Mouse (Mus musculus) hindbrain, postnatal 0 days (tissue): Measurements from ENCODE around the gene Exoc3l4. TPM values are rescaled to one million over a fixed set of nuclear protein-coding genes. Genes with fewer than 3 reads are reported as not detected.

Source experiments
- ATAC-seq: fragments of 200-750 bp; cut with Nextera tagmentation; 2 replicates; pipeline ENCODE4 v1.8.0; 2017; ENCODE audit warnings: mild to moderate bottlenecking, moderate TSS enrichment, moderate library complexity
- DNase-seq: peaks from one replicate; pipeline ENCODE4 v3.0.0-alpha.2; 2015; ENCODE audit warnings: low spot score
- H3K27ac ChIP-seq: fragments of 300-500 bp; sonication (generic); 2 replicates; pipeline ENCODE4 v1.5.1; 2014; ENCODE audit warnings: mild to moderate bottlenecking
- H3K27me3 ChIP-seq: fragments of 300-500 bp; sonication (generic); 2 replicates; pipeline ENCODE4 v1.6.1; 2014; ENCODE audit warnings: low read length, mixed read lengths; ENCODE audit not compliant: insufficient read depth
- H3K36me3 ChIP-seq: fragments of 300-500 bp; sonication (generic); 2 replicates; pipeline ENCODE4 v1.6.1; 2014; ENCODE audit warnings: low read length, mixed read lengths; ENCODE audit not compliant: insufficient read depth
- H3K4me1 ChIP-seq: fragments of 300-500 bp; sonication (generic); 2 replicates; pipeline ENCODE4 v1.6.1; 2014; ENCODE audit warnings: antibody characterized with exemption, low read length, mixed read lengths; ENCODE audit not compliant: insufficient read depth
- H3K4me2 ChIP-seq: fragments of 300-500 bp; sonication (generic); 2 replicates; pipeline ENCODE4 v1.6.1; 2014; ENCODE audit warnings: low read depth, mild to moderate bottlenecking, low read length, moderate library complexity, mixed read lengths
- H3K4me3 ChIP-seq: fragments of 300-500 bp; sonication (generic); 2 replicates; pipeline ENCODE4 v1.5.1; 2014; ENCODE audit warnings: low read length
- H3K9ac ChIP-seq: fragments of 300-500 bp; sonication (generic); replicated peaks from 2 replicates; pipeline ENCODE4 v1.6.1; 2014; ENCODE audit warnings: mild to moderate bottlenecking, low read length, moderate library complexity, mixed read lengths
- H3K9me3 ChIP-seq: fragments of 300-500 bp; sonication (generic); 2 replicates; pipeline ENCODE4 v1.6.1; 2016; ENCODE audit warnings: low read length, mixed read lengths
- CTCF ChIP-seq: IDR thresholded peaks from 2 replicates; pipeline ENCODE4 v1.5.1; 2016; ENCODE audit warnings: antibody characterized with exemption, control low read depth, low read depth
- WGBS: fragments of 180-500 bp; shearing (Covaris S2); extraction: QIAGEN DNeasy Blood & Tissue Kit; methylation state at CpG from one replicate; pipeline ENCODE4 v1.1.7; 2014; 5-methylcytosine and 5-hydroxymethylcytosine counted together
- polyA plus RNA-seq: library from polyadenylated mRNA; unstranded; fragments of >200 nt; fragmentation: Nextera tagmentation; extraction: Ambion mirVana; gene quantifications from 2 replicates; pipeline ENCODE4 v1.2.1, GENCODE M21; 2015
- total RNA-seq: library from RNA; depleted of rRNA; stranded (reverse); fragments of >200 nt; gene quantifications from 2 replicates; pipeline ENCODE4 v1.2.3, GENCODE M21; 2014; rRNA removed

The Exoc3l4 gene
- total and polyA plus RNA-seq, 2 experiments from 2014 or later = 0.99 to 2.3 TPM

DNA sequence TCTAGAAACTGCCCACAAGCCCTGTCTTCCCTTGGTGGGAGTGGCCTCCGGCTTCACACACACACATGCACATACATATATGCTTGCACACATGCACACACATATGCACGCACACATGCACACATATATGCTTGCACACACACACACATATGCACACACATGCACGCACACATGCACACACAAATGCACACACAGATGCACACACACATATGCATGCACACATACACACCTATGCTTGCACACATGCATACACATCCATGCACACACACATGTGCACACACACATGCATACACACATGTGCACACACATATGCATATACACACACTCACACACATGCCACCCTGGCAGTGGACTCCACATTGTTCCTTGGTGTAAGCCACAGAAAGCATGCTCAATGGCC is 57.6 kb downstream of the Exoc3l4 start:
- ATAC-seq = no peak; the same call in 1 of the 2 replicates
- WGBS = 99% methylated on average over 3 of the region's 3 CpGs
- TF ChIP-seq CTCF = no peak
- Histone ChIP-seq H3K9me3 (no peaks in the 10 kb centered on the region), H3K4me2 (no peak overlapping the region), H3K36me3 (no peaks in the 10 kb centered on the region), H3K27ac (peak overlapping the region; percentile 28; the same call in 1 of the 2 replicates), H3K27me3 (no peaks in the 10 kb centered on the region), H3K4me1 (peaks cover 7% of the 10 kb centered on the region), H3K9ac (no peak overlapping the region), H3K4me3 (no peak overlapping the region)
- no peak for DNase-seq

DNA sequence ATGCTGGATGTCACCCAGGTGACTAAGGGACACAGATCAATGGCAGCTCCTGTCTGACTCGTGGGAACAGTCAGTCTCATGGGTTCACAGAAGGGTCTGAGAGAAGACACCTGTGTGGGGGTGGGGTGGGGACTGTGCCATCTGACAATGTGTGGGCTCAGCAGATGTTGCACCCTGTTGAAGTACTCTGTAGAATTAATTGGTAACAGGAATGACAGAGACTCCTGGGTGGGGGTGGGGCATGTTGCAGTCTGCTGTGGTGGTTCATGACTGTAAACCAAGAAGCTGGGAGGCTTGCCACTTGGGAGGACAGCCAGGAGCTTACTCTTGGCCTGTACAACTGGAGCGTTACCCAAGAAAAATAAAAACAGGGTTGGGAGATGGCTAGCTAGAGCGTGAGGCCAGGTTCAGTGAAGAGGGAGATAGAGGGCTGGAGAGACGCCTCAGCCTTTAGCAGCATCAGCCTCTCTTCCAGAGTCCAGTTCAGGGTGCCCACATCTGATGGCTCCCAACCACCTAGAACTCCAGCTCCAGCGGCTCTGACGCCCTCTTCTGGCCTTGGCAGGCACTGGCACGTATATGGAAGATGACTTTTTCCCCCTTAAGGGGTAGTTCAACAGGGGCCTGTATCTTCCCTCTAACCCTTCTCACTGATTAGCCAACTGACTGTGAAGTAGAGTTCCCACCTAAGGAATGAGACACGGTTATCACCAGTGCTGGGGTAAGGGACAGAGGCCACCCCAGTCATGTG is 58.3 kb downstream of the Exoc3l4 start:
- peak; percentile 50 for TF ChIP-seq CTCF
- DNase-seq (peak; percentile 73), ATAC-seq (peak; percentile 70)
- WGBS = 49% methylated on average over 8 of the region's 8 CpGs
- H3K36me3 ChIP-seq = no peaks in the 10 kb centered on the region
- H3K27me3 ChIP-seq = no peaks in the 10 kb centered on the region
- no peak overlapping the region for H3K9ac ChIP-seq
- H3K4me1 ChIP-seq = peaks cover 5% of the 10 kb centered on the region
- peak overlapping the region; percentile 28; the same call in 1 of the 2 replicates for H3K27ac ChIP-seq
- no peak overlapping the region for H3K4me3 ChIP-seq
- H3K9me3 ChIP-seq = no peaks in the 10 kb centered on the region
- no peak overlapping the region for H3K4me2 ChIP-seq

DNA sequence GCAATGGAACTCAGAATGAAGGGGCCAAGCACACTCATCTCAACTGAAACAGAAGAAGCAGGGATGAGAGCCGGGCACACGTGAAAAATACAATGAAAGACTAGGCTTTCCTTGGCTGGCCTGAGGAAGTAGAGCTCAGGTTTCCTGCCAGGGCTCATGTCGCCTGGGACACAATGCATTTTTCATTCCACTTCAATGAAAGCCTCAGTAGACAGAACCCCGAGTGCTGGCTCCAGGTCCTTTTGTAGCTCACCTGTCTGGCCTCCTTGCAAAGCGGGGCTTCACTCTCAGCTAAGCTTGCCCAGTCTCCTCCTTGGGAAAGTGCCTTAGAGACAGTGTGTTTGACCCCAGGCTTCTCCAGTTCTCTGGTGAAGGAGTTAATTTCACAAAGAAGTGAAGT is 62.1 kb downstream of the Exoc3l4 start:
- Histone ChIP-seq H3K27ac (no peak overlapping the region), H3K4me3 (no peak overlapping the region), H3K9ac (no peak overlapping the region), H3K4me2 (no peak overlapping the region), H3K36me3 (no peaks in the 10 kb centered on the region), H3K4me1 (peaks cover 5% of the 10 kb centered on the region), H3K9me3 (no peaks in the 10 kb centered on the region), H3K27me3 (0 out of 2 replicates have a peak, but pooled peaks cover under 1% of the 10 kb centered on the region)
- TF ChIP-seq CTCF = no peak
- ATAC-seq (no peak), DNase-seq (no peak)
- WGBS = 62% methylated on average over 5 of the region's 5 CpGs

DNA sequence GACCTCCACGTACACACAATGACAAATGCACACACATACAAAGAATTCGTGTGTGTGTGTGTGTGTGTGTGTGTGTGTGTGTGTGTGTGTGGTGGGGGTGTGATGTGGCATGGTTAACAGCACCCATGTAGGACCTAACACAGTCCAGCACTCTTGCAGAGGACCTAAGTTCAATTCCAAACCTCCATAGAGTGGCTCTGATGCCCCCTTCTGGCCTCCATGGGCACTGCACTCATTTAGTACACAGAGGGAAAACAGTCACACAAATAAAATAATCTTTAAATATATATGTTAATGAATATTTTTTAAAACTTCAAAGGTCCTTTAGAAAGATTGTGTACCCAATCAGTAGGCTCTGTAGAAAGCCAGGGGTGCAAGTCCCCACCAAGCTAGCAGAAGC is 63.1 kb downstream of the Exoc3l4 start:
- no peak for ATAC-seq
- no peaks in the 10 kb centered on the region for H3K36me3 ChIP-seq
- H3K4me1 ChIP-seq = peaks cover 6% of the 10 kb centered on the region
- H3K9ac ChIP-seq = no peak overlapping the region
- no peaks in the 10 kb centered on the region for H3K9me3 ChIP-seq
- DNase-seq = peak; percentile 58
- peak; percentile 76 for TF ChIP-seq CTCF
- H3K27ac ChIP-seq = no peak overlapping the region
- no peak overlapping the region for H3K4me2 ChIP-seq
- WGBS = 79% methylated on average over 2 of the region's 2 CpGs
- peaks cover 10% of the 10 kb centered on the region; the same call in 1 of the 2 replicates for H3K27me3 ChIP-seq
- no peak overlapping the region for H3K4me3 ChIP-seq

Other genes starting within 250 kb of the Exoc3l4 start
- not detected in 2 replicates for gene 4930595D18Rik, start 232.5 kb upstream of the Exoc3l4 start, total RNA-seq
- not detected in 2 replicates for gene 4930595D18Rik, start 232.5 kb upstream of the Exoc3l4 start, polyA plus RNA-seq
- gene Amn, start 145.9 kb upstream of the Exoc3l4 start, total RNA-seq = 82.6 and 133 TPM in 2 replicates
- gene Amn, start 145.9 kb upstream of the Exoc3l4 start, polyA plus RNA-seq = 97.6 and 106 TPM in 2 replicates
- 229 and 236 TPM in 2 replicates for gene Cdc42bpb, start 39.3 kb upstream of the Exoc3l4 start, total RNA-seq
- 28.4 and 30.4 TPM in 2 replicates for gene Cdc42bpb, start 39.3 kb upstream of the Exoc3l4 start, polyA plus RNA-seq
- 4.3 and 11.8 TPM in 2 replicates for gene Lbhd2, start 10.2 kb upstream of the Exoc3l4 start, total RNA-seq
- gene Lbhd2, start 10.2 kb upstream of the Exoc3l4 start, polyA plus RNA-seq = 6.0 and 7.8 TPM in 2 replicates
- 0.14 and 1.4 TPM in 2 replicates for gene Tnfaip2, start 25.5 kb downstream of the Exoc3l4 start, total RNA-seq
- 0.99 and 1.7 TPM in 2 replicates for gene Tnfaip2, start 25.5 kb downstream of the Exoc3l4 start, polyA plus RNA-seq
- 11.5 and 22.1 TPM in 2 replicates for gene Gm266, start 68.8 kb downstream of the Exoc3l4 start, total RNA-seq
- 11.8 TPM in 2 replicates for gene Gm266, start 68.8 kb downstream of the Exoc3l4 start, polyA plus RNA-seq
- gene Eif5, start 121.0 kb downstream of the Exoc3l4 start, total RNA-seq = 197 and 343 TPM in 2 replicates
- 576 and 621 TPM in 2 replicates for gene Eif5, start 121.0 kb downstream of the Exoc3l4 start, polyA plus RNA-seq
- 116 and 128 TPM in 2 replicates for gene Mark3, start 157.5 kb downstream of the Exoc3l4 start, total RNA-seq
- gene Mark3, start 157.5 kb downstream of the Exoc3l4 start, polyA plus RNA-seq = 38.4 and 41.0 TPM in 2 replicates